Mouse (Mus musculus) embryo, embryonic 11.5 days (tissue): ENCODE data around the gene Gabpb1.

ENCODE experiments used
- DNase-seq: peaks from one replicate; pipeline ENCODE4 v3.0.0-alpha.2; 2012; ENCODE audit warnings: low read depth, low spot score

Gene Gabpb1

GRCm38 (mm10) chr2:126593831-126594610 lies 82.1 kb downstream of the Gabpb1 start:
- peak; percentile 47 for DNase-seq

GRCm38 (mm10) chr2:126591304-126591703 lies 84.8 kb downstream of the Gabpb1 start:
- no peak for DNase-seq

- DNase-seq = no peak
Observed at GRCm38 (mm10) chr2:126587468-126587867, 88.7 kb downstream of the Gabpb1 start.

GRCm38 (mm10) chr2:126584621-126585369 lies 91.3 kb downstream of the Gabpb1 start:
- no peak for DNase-seq

- DNase-seq = no peak
Observed at GRCm38 (mm10) chr2:126583960-126584359, 92.2 kb downstream of the Gabpb1 start.

- no peak for DNase-seq
Observed at GRCm38 (mm10) chr2:126579282-126579681, 96.9 kb downstream of the Gabpb1 start.
